Mouse (Mus musculus): ENCODE measurements at regions not wholly inside any gene's neighbourhood (a gene's known extent, or its start where the extent isn't known, plus 50 kb on each side); places are given as distances from the start of the nearest gene placed in this dataset.

DNA sequence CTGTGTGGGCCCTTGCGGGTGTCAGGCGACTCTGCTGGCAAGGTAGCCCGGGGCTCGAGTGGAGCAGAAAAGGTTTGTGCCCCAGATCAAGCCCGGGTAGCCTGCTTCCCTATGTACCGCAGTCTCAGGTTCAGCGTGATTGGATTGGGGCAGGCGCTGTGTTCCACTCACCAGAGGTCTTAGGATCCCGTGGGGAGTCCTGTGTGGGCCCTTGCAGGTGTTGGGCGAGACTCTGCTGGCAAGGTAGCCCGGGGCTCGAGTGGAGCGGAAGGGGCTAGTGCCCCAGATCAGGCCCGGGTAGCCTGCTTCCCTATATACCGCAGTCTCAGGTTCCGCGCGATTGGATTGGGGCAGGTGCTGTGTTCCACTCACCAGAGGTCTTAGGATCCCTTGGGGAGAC lies 69.5 kb upstream of the C130026I21Rik start:
- in situ Hi-C loops (cut with MboI, MseI): loop anchor here (10.0 kb wide), 1 partner anchor 265 kb away; no protein-coding TSS in a partner anchor

Data from regulatory T cell (primary cell).